8 mouse cellular contexts compared by ENCODE assay signal in the genomic region with DNA sequence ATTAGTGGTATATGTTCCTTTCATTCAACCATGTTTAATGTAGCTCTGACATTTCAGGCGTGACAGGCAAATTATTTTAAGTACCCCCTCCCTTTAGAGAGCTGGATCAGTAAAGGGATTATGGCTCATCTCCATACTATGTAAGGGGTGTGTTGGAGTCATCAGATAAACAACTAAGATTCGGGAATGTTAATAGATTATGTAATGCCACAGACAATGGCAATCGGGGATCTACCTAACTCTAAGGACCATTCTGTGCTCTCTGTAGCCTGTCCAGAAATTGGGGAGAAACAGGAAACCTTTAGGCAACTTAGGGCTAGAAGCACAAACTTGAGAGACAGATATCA. TPM values are rescaled to one million over a fixed set of nuclear protein-coding genes. Genes with fewer than 3 reads are reported as not detected.
DNase-seq lines count a peak whose midpoint lies in the region; ATAC-seq and TF ChIP-seq lines count a peak whose summit lies in the region.

No protein-coding gene starts in this region.

- WGBS in kidney, embryonic 15.5 days: 83% methylated on average over 3 of the region's 3 CpGs
- 87% methylated on average over 3 of the region's 3 CpGs for WGBS in embryonic facial prominence, embryonic 13.5 days
- 82% methylated on average over 3 of the region's 3 CpGs for WGBS in intestine, embryonic 15.5 days
- WGBS in midbrain, embryonic 16.5 days: 73% methylated on average over 3 of the region's 3 CpGs
- 76% methylated on average over 3 of the region's 3 CpGs for WGBS in lung, adult 2 months

- H3K4me1 ChIP-seq in kidney, embryonic 15.5 days: peaks cover 15% of the 10 kb centered on the region
- H3K4me1 ChIP-seq in embryonic facial prominence, embryonic 13.5 days: peaks cover 12% of the 10 kb centered on the region
- H3K4me1 ChIP-seq in intestine, embryonic 15.5 days (replicated peaks): no peaks in the 10 kb centered on the region
- H3K4me1 ChIP-seq in midbrain, embryonic 16.5 days (ENCODE audit: control insufficient read depth, insufficient read depth, low read length): peaks cover 17% of the 10 kb centered on the region
- H3K4me1 ChIP-seq in lung, adult 2 months (ENCODE audit: control insufficient read depth, insufficient read depth, low read length): peaks cover 3% of the 10 kb centered on the region

- no peak for TF ChIP-seq POLR2A in lung, adult 2 months (IDR thresholded peaks at IDR 0.05; ENCODE audit: borderline replicate concordance, extremely low read depth, low read depth, low read length)

- H3K9ac ChIP-seq in kidney, embryonic 15.5 days: peak overlapping the region; percentile 86
- H3K9ac ChIP-seq in embryonic facial prominence, embryonic 13.5 days: peak overlapping the region; percentile 94
- no peak overlapping the region for H3K9ac ChIP-seq in intestine, embryonic 15.5 days
- peak overlapping the region; percentile 93; the same call in 1 of the 2 replicates for H3K9ac ChIP-seq in midbrain, embryonic 16.5 days (ENCODE audit: low read depth, low read length)

- H3K27ac ChIP-seq in kidney, embryonic 15.5 days: no peak overlapping the region
- H3K27ac ChIP-seq in embryonic facial prominence, embryonic 13.5 days: peak overlapping the region; percentile 84
- H3K27ac ChIP-seq in intestine, embryonic 15.5 days: no peak overlapping the region
- peak overlapping the region; percentile 86 for H3K27ac ChIP-seq in midbrain, embryonic 16.5 days (ENCODE audit: low read length)

- peak overlapping the region; percentile 56 for H3K4me2 ChIP-seq in kidney, embryonic 15.5 days
- peak overlapping the region; percentile 62 for H3K4me2 ChIP-seq in embryonic facial prominence, embryonic 13.5 days
- peak overlapping the region; percentile 52 for H3K4me2 ChIP-seq in intestine, embryonic 15.5 days (replicated peaks)
- H3K4me2 ChIP-seq in midbrain, embryonic 16.5 days (ENCODE audit: low read length): peak overlapping the region; percentile 57

- peak overlapping the region; percentile 87 for H3K4me3 ChIP-seq in kidney, embryonic 15.5 days (replicated peaks)
- peak overlapping the region; percentile 84 for H3K4me3 ChIP-seq in embryonic facial prominence, embryonic 13.5 days
- peak overlapping the region; percentile 86 for H3K4me3 ChIP-seq in intestine, embryonic 15.5 days (replicated peaks)
- peak overlapping the region; percentile 97 for H3K4me3 ChIP-seq in midbrain, embryonic 16.5 days (ENCODE audit: low read depth, low read length)
- no peak overlapping the region for H3K4me3 ChIP-seq in lung, adult 2 months (replicated peaks; ENCODE audit: extremely low read depth, low read depth, low read length)

- no peak for TF ChIP-seq CTCF in lung, adult 2 months (IDR thresholded peaks at IDR 0.05; ENCODE audit: insufficient read depth, low read length)

- no peaks in the 10 kb centered on the region for H3K27me3 ChIP-seq in kidney, embryonic 15.5 days
- no peaks in the 10 kb centered on the region for H3K27me3 ChIP-seq in embryonic facial prominence, embryonic 13.5 days
- H3K27me3 ChIP-seq in intestine, embryonic 15.5 days (replicated peaks): no peaks in the 10 kb centered on the region
- H3K27me3 ChIP-seq in midbrain, embryonic 16.5 days (ENCODE audit: control insufficient read depth, insufficient read depth, low read depth, low read length): no peaks in the 10 kb centered on the region

- peak; percentile 17; the same call in 1 of the 2 replicates for ATAC-seq in kidney, embryonic 15.5 days (replicated peaks; ENCODE audit: low FRiP score)
- ATAC-seq in embryonic facial prominence, embryonic 13.5 days (ENCODE audit: insufficient number of reproducible peaks, insufficient read depth, low FRiP score, low TSS enrichment, low read depth): no peak
- peak; percentile 16; the same call in 1 of the 2 replicates for ATAC-seq in intestine, embryonic 15.5 days
- ATAC-seq in midbrain, embryonic 16.5 days: peak; percentile 21; the same call in 1 of the 2 replicates

- DNase-seq in kidney, postnatal 10 days: no peak
- no peak for DNase-seq in right cerebral cortex, adult 18-20 months
- no peak for DNase-seq in ovary, adult 18-20 months (ENCODE audit: low spot score)
- DNase-seq in lung, adult 2 months: no peak

- peaks cover 13% of the 10 kb centered on the region for H3K36me3 ChIP-seq in kidney, embryonic 15.5 days
- H3K36me3 ChIP-seq in embryonic facial prominence, embryonic 13.5 days: peaks cover 5% of the 10 kb centered on the region
- no peaks in the 10 kb centered on the region for H3K36me3 ChIP-seq in intestine, embryonic 15.5 days
- H3K36me3 ChIP-seq in midbrain, embryonic 16.5 days (ENCODE audit: control insufficient read depth, insufficient read depth, low read length): 0 out of 2 replicates have a peak, but pooled peaks cover 2% of the 10 kb centered on the region

- H3K9me3 ChIP-seq in kidney, embryonic 15.5 days (replicated peaks): no peaks in the 10 kb centered on the region
- H3K9me3 ChIP-seq in embryonic facial prominence, embryonic 13.5 days: no peaks in the 10 kb centered on the region
- H3K9me3 ChIP-seq in intestine, embryonic 15.5 days: no peaks in the 10 kb centered on the region
- no peaks in the 10 kb centered on the region for H3K9me3 ChIP-seq in midbrain, embryonic 16.5 days (replicated peaks; ENCODE audit: control insufficient read depth, low read length, poor library complexity, severe bottlenecking)

RNA-seq across cellular contexts. Expression of a gene that starts 0.5 kb away (rescaled TPM):
- 143 and 158 TPM in 2 replicates for polyA plus RNA-seq in kidney, embryonic 15.5 days (2015; fragmentation: Nextera tagmentation; extraction: Ambion mirVana)
- polyA plus RNA-seq in embryonic facial prominence, embryonic 13.5 days (2015; fragmentation: Nextera tagmentation; extraction: Ambion mirVana): 119 and 128 TPM in 2 replicates
- 122 and 133 TPM in 2 replicates for polyA plus RNA-seq in intestine, embryonic 15.5 days (2015; fragmentation: Nextera tagmentation; extraction: Ambion mirVana)
- polyA plus RNA-seq in midbrain, embryonic 16.5 days (2015; fragmentation: Nextera tagmentation; extraction: Ambion mirVana): 139 and 141 TPM in 2 replicates
- 3.4 and 7.8 TPM in 2 replicates for polyA plus RNA-seq in lung, adult 2 months (2012; rRNA removed)

RNA-seq across cellular contexts. Expression of a gene that starts 19.4 kb away (rescaled TPM):
- 11.7 and 14.5 TPM in 2 replicates for polyA plus RNA-seq in kidney, embryonic 15.5 days (2015; fragmentation: Nextera tagmentation; extraction: Ambion mirVana)
- polyA plus RNA-seq in embryonic facial prominence, embryonic 13.5 days (2015; fragmentation: Nextera tagmentation; extraction: Ambion mirVana): 14.6 and 15.0 TPM in 2 replicates
- polyA plus RNA-seq in intestine, embryonic 15.5 days (2015; fragmentation: Nextera tagmentation; extraction: Ambion mirVana): 16.4 and 18.8 TPM in 2 replicates
- polyA plus RNA-seq in midbrain, embryonic 16.5 days (2015; fragmentation: Nextera tagmentation; extraction: Ambion mirVana): 17.0 and 18.0 TPM in 2 replicates
- polyA plus RNA-seq in lung, adult 2 months (2012; rRNA removed): 13.5 and 16.4 TPM in 2 replicates

Comparison
In these comparisons a context has a peak if more than half of its experiments do, and no peak if none do; other contexts are left out.
1. H3K27ac ChIP-seq: peak in embryonic facial prominence, embryonic 13.5 days (single experiment) and midbrain, embryonic 16.5 days (single experiment); none in kidney, embryonic 15.5 days (single experiment) and intestine, embryonic 15.5 days (single experiment).
2. RNA of a gene that starts 0.5 kb away (polyA plus RNA-seq): 143 to 158 TPM in kidney, embryonic 15.5 days, 139 to 141 TPM in midbrain, embryonic 16.5 days, 122 to 133 TPM in intestine, embryonic 15.5 days and 119 to 128 TPM in embryonic facial prominence, embryonic 13.5 days; 3.4 to 7.8 TPM in lung, adult 2 months; every median in the first group is over 10 times any median in the second.
3. Peak in every context shown above with its lines, with median percentiles within 50 percentile points of each other: H3K4me2 ChIP-seq.